Mouse (Mus musculus): ENCODE measurements around the gene Exoc4.

DNA sequence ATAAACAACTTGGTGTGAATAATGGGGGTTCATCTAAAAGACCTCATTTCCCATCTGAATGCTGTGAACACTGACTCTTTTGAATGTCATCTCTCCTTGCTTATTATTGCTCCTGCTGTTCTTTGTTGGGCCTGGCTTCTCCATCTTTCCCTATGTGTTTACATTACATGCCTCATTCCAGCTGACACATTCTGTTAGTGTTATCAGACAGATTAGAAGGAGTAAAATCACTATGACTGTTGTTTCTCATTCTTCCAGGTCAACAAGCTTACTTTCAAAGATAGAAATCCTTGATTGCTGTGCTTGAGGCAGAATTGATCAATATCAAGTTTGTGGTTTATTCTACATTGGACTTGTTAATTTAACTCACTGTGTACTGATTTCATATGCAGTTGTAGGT, 377.0 kb downstream of the Exoc4 start:
- no peak for TF ChIP-seq CTCF (IDR thresholded peaks at IDR 0.05; ENCODE audit: low read depth)
- TF ChIP-seq EP300 (IDR thresholded peaks at IDR 0.05; ENCODE audit: low read depth), result no peak
